Mouse (Mus musculus): ENCODE measurements around the gene Wdr34.
A peak's percentile ranks its signal among the peaks of the same experiment; 100 is the strongest.
"Not testable (repeated sequence)": the region's sequence is repeated elsewhere in the genome, so short reads cannot be mapped to it uniquely, and the experiment has no call there.

Wdr34 gene

GRCm38 (mm10) chr2:30066046-30066901 lies 17.6 kb upstream of the Wdr34 start:
- DNase-seq: peak; percentile 98

- no peak for DNase-seq
Measured at GRCm38 (mm10) chr2:30064298-30064697, 15.6 kb upstream of the Wdr34 start.

DNA sequence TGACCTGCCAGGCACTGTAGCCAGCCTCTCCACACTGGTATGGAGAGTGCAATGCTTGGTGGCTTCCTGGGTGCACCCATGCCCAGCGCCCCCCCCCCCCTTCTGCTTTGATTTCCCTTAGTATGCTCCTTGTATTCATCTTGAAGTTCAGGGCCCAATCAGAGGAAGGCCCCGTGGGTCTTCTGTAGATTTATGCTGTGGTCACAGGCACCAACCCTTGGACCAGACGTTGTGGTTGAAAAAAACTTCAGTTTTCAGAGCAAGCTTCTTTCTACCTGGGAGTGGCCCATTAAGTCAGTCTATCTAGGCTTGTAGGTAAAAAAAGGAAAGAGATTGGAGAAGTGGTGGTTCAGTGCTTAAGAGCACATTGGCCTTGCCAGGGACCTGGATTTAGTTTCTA lies 15.1 kb upstream of the Wdr34 start:
- DNase-seq: no peak

DNA sequence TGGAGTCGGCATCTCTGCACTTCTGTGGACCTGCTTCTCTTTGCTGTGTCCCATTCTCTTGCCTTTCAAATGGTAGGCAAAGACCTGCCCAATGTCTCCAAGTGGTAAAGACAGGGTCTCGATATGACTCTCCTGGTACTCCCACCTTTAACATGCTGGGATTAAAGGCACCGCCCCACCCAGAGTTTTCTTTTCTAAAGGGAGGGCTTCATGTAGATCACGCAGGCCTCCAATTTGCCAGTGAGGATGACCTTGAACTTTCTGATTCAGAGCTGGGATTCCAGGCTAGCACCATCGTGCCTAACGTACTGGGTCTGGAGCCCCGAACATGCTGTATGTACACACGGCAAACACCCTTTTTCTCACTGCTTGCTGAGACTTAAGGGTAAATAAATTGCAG lies 14.6 kb upstream of the Wdr34 start:
- no peak for DNase-seq

GRCm38 (mm10) chr2:30062249-30063093 lies 13.8 kb upstream of the Wdr34 start:
- DNase-seq: peak; percentile 81

GRCm38 (mm10) chr2:30061215-30062166 lies 12.8 kb upstream of the Wdr34 start:
- DNase-seq: peak; percentile 50

- DNase-seq: no peak
Measured at GRCm38 (mm10) chr2:30058418-30058817, 9.7 kb upstream of the Wdr34 start.

DNA sequence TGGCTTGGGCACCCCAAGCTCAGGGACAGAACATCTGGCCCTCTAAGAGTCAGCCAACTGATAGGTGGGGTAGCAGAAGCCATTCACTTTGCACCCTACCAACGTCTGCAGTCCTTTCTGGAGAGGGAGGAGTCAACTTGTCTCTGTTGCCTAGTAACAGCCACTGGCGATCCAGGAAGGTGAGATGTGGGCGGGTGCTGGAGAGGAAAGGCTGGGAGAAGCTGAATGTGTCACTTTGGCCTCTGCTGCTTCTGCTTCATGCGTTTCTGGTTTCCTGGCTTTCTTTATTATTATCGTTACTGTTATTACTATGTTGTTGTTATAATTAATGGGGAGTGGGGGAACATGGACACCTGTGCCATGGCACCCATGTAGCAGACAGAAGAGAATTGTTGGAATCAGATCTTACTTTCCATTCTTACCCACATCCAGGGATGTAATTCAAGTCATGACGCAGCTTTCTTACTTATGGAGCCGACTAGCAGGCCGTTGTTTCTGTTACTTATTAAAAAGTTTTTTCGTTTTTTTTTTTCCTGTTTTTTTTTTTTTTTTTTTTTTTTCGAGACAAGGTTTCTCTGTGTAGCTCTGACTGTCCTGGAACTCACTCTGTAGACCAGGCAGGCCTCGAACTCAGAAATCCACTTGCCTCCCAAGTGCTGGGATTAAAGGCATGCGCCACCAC lies 8.7 kb upstream of the Wdr34 start, which contains the start of gene Set:
Gene Set, plus strand, starts transcription at position 156 of the 682 bp plus-strand sequence.
- DNase-seq: no peak

DNA sequence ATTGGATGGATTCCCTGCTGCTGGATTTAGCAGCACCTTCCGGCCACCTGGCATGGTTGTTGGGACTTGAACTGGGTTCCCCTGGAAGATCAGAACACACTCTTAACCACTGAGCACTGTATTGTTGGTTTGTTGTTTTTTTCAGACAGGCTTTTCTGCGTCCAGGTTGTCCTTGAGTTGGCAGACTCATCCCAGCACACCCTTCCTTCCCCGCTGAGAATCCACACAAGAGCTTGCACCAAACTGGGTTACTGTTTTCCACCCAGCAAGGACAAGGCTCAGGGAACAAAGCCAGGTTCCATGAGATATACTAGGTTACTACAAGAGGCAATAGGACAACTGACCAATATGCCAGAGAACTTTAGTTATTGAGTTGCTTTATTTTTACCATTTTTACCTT lies 8.1 kb upstream of the Wdr34 start:
- DNase-seq: no peak

- not testable (repeated sequence) for DNase-seq
Measured at GRCm38 (mm10) chr2:30055310-30055709, 6.6 kb upstream of the Wdr34 start.

DNA sequence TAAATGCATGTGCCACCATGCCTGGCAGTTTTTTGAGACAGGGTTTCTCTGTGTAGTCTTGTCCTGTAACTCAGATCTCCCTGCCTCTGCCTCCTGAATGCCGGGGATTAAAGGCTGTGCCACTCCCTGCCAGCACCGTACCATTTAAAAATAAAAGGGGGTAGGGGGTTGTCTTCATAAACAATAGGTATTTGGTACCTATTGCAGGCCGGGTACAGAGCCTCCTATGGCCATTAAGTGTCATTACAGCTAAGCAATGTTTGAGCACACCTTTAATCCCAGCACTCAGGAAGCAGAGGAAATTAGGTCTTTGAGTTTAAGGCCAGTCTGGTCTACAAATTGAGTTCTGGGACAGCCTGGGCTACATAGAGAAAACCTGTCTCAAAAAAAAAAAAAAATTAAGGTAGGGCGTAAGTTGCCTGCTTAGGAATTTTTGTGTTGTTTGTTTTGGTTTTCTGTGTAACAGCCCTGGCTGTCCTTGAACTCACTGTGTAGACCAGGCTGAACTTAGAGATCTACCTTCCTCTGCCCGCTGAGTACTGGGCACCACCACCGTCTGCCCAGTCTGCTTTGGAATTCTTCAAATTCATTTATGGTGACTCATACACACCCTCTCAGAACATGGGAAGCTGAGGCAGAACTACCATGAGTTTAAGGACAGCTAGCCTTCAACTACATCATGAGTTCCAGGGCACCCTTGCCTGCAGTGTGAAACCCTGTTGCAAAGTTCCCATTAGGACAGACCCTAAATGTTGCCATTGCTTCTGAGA lies 3.5 kb upstream of the Wdr34 start:
- DNase-seq: no peak

DNA sequence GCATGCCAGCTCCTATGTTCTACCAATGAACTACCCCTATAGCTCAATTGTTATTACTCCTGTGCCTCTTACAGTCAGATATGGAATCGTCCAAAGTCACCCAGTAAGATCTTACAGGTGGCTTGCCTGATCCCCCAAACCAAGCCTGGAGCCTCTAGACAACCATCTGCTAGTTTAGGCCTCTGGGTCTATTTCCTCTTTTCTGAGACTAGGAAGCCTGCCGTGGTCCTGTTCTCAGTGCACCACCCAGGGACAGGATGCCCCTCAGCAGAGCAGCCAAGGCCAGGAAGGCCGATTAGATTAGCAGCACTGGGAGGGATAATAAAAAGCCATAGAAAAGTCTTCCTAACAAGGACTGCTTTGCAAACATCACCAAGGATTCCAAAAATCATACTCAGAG lies 1.1 kb upstream of the Wdr34 start:
- DNase-seq: no peak

- DNase-seq: no peak
Measured at GRCm38 (mm10) chr2:30048101-30048501, 580 bp downstream of the Wdr34 start.

- no peak for DNase-seq
Measured at GRCm38 (mm10) chr2:30047127-30047526, 1.6 kb downstream of the Wdr34 start.

- no peak for DNase-seq
Measured at GRCm38 (mm10) chr2:30044550-30044949, 4.1 kb downstream of the Wdr34 start.

- DNase-seq: peak; percentile 86
Measured at GRCm38 (mm10) chr2:30042445-30042844, 6.2 kb downstream of the Wdr34 start.

- DNase-seq: no peak
Measured at GRCm38 (mm10) chr2:30039687-30040086, 9.0 kb downstream of the Wdr34 start.

DNA sequence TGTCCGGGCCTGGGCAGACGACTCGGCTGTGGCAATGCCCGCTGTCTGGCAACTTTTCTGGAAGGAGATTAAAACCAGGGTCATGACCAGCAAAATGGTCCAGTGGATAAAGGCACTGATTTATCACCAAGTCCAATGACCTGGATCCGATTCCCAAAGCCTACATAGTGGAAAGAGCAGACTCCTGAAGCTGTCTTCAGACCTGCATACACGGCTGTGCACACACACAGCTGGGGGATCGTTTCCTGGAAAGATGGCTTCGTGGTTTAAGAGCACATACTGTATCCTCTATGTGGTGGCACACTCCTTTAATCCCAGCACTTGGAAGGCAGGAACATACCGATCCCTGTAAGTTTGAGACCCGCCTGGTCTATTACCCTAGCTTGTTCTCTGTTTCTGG lies 10.3 kb downstream of the Wdr34 start:
- no peak for DNase-seq

DNA sequence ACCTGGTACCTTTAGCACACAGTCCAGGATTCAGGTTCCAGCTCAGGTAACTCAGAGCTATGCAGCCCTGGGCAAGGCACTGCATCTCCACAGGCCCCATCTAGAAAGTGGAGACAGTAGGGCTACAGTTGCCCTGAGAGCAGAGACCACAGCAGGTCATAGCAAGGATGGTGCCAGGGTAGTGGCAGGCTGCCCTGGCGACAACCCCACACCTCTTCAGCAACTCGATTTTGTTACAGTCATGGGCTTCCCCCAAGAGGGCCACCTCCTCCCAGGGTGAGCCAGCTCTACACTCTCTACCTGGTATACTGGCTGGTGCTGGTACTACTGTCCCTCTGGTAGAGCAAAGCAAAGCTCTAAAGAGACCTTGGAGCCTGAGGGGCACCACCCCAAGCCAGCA lies 10.9 kb downstream of the Wdr34 start:
- no peak for DNase-seq

DNA sequence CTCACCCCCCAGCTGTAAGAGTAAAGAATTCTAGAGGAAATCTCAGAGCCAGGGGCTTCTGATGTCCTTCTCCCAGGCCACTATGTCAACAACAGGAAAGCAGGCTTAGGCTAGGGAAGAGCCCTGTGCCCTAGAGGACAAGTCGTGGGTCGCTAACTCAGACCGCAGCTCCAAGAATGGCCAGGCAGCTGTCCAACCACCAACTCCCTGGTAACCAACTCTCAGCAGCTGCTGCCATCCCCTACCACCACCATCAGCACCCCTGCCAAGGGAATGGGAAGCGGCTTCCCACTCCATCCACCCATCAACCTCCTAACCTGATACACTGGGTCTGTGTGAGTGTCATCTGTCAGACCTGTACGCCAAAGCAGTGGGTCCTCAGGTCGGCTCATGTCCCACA lies 15.7 kb downstream of the Wdr34 start:
- DNase-seq: no peak

- DNase-seq: no peak
Measured at GRCm38 (mm10) chr2:30032244-30032846, 16.3 kb downstream of the Wdr34 start.

All from kidney, postnatal 14 days (tissue).